19 mouse cellular contexts compared by ENCODE assay signal in genomic region chr15:87789671-87790070, GRCm38 (mm10).
"Had no signal": no experiment of that assay in that cellular context is flagged by ENCODE, and none has a peak within 500 bp of the region (broad histone marks: within the 10 kb centered on the region; RNA-seq: fewer than 3 reads in every experiment).

No protein-coding gene starts in this region.

- H3K27ac ChIP-seq: midbrain, embryonic 10.5 days; midbrain, embryonic 12.5 days; neural tube, embryonic 13.5 days; neural tube, embryonic 15.5 days had no signal

- H3K4me1 ChIP-seq: midbrain, embryonic 12.5 days; neural tube, embryonic 13.5 days; neural tube, embryonic 15.5 days had no signal

- ATAC-seq: midbrain, embryonic 16.5 days had no signal

- H3K9me3 ChIP-seq: midbrain, embryonic 10.5 days; midbrain, embryonic 12.5 days; neural tube, embryonic 13.5 days; neural tube, embryonic 15.5 days had no signal

- H3K9ac ChIP-seq: lung, embryonic 14.5 days; midbrain, embryonic 12.5 days; neural tube, embryonic 13.5 days; neural tube, embryonic 15.5 days had no signal

- H3K4me2 ChIP-seq: lung, embryonic 14.5 days; midbrain, embryonic 12.5 days; neural tube, embryonic 13.5 days; neural tube, embryonic 15.5 days had no signal

- H3K4me3 ChIP-seq: midbrain, embryonic 10.5 days; midbrain, embryonic 12.5 days; myocyte; neural tube, embryonic 13.5 days; neural tube, embryonic 15.5 days had no signal

- H3K36me3 ChIP-seq: midbrain, embryonic 10.5 days; midbrain, embryonic 12.5 days; neural tube, embryonic 13.5 days; neural tube, embryonic 15.5 days had no signal

- H3K27me3 ChIP-seq: midbrain, embryonic 12.5 days; neural tube, embryonic 13.5 days; neural tube, embryonic 15.5 days had no signal

- DNase-seq: lung, adult 18-20 months; lung, embryonic 14.5 days; lung, postnatal 10 days; lung, postnatal 4 days; midbrain, embryonic 14.5 days; retina, postnatal 1 day; right cerebral cortex, adult 18-20 months; right cerebral cortex, postnatal 25 days; right cerebral cortex, postnatal 4 days; spleen, adult 18-20 months; thymus, adult 18-20 months; thymus, postnatal 14 days; thymus, postnatal 4 days had no signal
